ENCODE assay signal across 8 mouse cellular contexts in the genomic region with DNA sequence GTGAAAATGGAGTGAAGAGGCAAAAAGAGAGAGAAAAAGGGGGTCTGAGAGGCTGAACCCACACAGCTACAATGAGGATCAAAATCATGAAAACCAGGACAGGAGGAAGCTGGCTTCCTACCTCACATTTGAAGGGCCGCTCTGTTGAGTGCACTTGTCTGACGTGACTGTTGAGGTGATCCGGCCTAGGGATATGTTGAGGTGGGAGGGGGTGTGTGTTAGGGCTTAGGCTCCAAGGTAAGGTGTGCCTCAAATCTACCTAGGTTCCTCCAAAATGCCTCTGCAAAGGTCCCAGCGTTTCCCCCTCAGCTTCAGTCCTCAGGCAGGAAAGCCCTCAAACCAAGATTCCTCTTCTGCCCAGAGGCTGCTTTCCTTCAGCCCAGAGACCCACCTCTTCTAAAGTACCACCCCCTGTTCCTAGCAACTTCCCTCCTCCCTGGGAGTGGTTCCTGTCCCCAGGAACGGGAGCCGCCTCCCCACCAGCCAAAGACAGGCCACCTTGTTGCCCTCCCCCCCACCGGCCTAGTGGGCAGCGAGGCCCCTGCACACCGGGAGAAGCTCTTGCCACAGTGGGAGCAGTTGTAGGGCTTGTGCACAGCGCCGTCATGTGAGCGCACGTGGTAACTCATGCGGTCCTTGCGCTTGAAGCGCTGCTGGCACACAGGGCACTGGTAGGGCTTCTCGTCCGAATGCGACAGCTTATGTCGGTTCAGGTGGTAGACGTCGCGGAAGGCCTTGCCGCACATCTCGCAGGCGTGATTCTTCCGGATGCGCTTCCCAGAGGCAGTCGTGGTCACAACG. TPM values are rescaled to one million over a fixed set of nuclear protein-coding genes. Genes with fewer than 3 reads are reported as not detected.
DNase-seq lines count a peak whose midpoint lies in the region; ATAC-seq lines count a peak whose summit lies in the region.

No protein-coding gene starts in this region.

- WGBS in hindbrain, embryonic 13.5 days: under 1% methylated on average over 30 of the region's 30 CpGs

- peak; percentile 85 to 86 for DNase-seq in cerebellum, postnatal 36 days
- DNase-seq in frontal cortex, postnatal 25 days (ENCODE audit: low spot score in 2 of 2): peak; percentile 66 to 69
- peak; percentile 68 for DNase-seq in left cerebral cortex, adult 11 months (ENCODE audit: low spot score)
- DNase-seq in lung, postnatal 36 days: peak; percentile 89
- DNase-seq in retina, embryonic 14.5 days (ENCODE audit: low spot score): peak; percentile 77
- peak; percentile 59 for DNase-seq in urinary bladder, postnatal 25 days (ENCODE audit: low spot score)

- H3K27me3 ChIP-seq in hindbrain, embryonic 13.5 days: no peaks in the 10 kb centered on the region

- no peaks in the 10 kb centered on the region for H3K9me3 ChIP-seq in hindbrain, embryonic 13.5 days

- peak overlapping the region; percentile 100 for H3K27ac ChIP-seq in hindbrain, embryonic 13.5 days

- peaks cover 28% of the 10 kb centered on the region for H3K36me3 ChIP-seq in hindbrain, embryonic 13.5 days

- peak overlapping the region; percentile 100 for H3K9ac ChIP-seq in hindbrain, embryonic 13.5 days

- H3K4me3 ChIP-seq in hindbrain, embryonic 13.5 days: peak overlapping the region; percentile 96

- H3K4me1 ChIP-seq in hindbrain, embryonic 13.5 days (replicated peaks): peaks cover 66% of the 10 kb centered on the region

- peak overlapping the region; percentile 98 for H3K4me2 ChIP-seq in hindbrain, embryonic 13.5 days

- peak; percentile 19 for ATAC-seq in activated CD4-positive, CD25-positive, alpha-beta regulatory T cell, adult 4 months
- peak; percentile 46 for ATAC-seq in hindbrain, embryonic 13.5 days (ENCODE audit: low FRiP score)

RNA-seq across cellular contexts. Expression of gene Maz, which starts 1.9 kb away (rescaled TPM):
- 10 to 100 TPM; 19.0 to 19.1 TPM for polyA plus RNA-seq in activated CD4-positive, CD25-positive, alpha-beta regulatory T cell, adult 4 months (2017; shearing (Covaris generic))
- polyA plus RNA-seq in hindbrain, embryonic 13.5 days (2015; fragmentation: Nextera tagmentation; extraction: Ambion mirVana): 59.8 and 60.8 TPM in 2 replicates

RNA-seq across cellular contexts. Expression of gene Prrt2, which starts 3.9 kb away (rescaled TPM):
- 1 to 10 TPM in 1 of 2 experiments, not detected in 1; 2.1 TPM for polyA plus RNA-seq in activated CD4-positive, CD25-positive, alpha-beta regulatory T cell, adult 4 months (2017; shearing (Covaris generic))
- polyA plus RNA-seq in hindbrain, embryonic 13.5 days (2015; fragmentation: Nextera tagmentation; extraction: Ambion mirVana): 18.3 and 19.2 TPM in 2 replicates

RNA-seq across cellular contexts. Expression of gene Gm42742, which starts 4.1 kb away (rescaled TPM):
- polyA plus RNA-seq in activated CD4-positive, CD25-positive, alpha-beta regulatory T cell, adult 4 months (2017; shearing (Covaris generic)): 10 to 100 TPM; 26.4 to 31.8 TPM
- polyA plus RNA-seq in hindbrain, embryonic 13.5 days (2015; fragmentation: Nextera tagmentation; extraction: Ambion mirVana): 66.8 and 73.4 TPM in 2 replicates

RNA-seq across cellular contexts. Expression of gene Pagr1a, which starts 7.8 kb away (rescaled TPM):
- polyA plus RNA-seq in activated CD4-positive, CD25-positive, alpha-beta regulatory T cell, adult 4 months (2017; shearing (Covaris generic)): 10 to 100 TPM; 39.6 to 56.7 TPM
- 41.8 and 53.4 TPM in 2 replicates for polyA plus RNA-seq in hindbrain, embryonic 13.5 days (2015; fragmentation: Nextera tagmentation; extraction: Ambion mirVana)

RNA-seq across cellular contexts. Expression of gene Pagr1b, which starts 8.7 kb away (rescaled TPM):
- polyA plus RNA-seq in activated CD4-positive, CD25-positive, alpha-beta regulatory T cell, adult 4 months (2017; shearing (Covaris generic)): not detected
- polyA plus RNA-seq in hindbrain, embryonic 13.5 days (2015; fragmentation: Nextera tagmentation; extraction: Ambion mirVana): 0.45 and 1.1 TPM in 2 replicates

Comparison
In these comparisons a context has a peak if more than half of its experiments do, and no peak if none do; other contexts are left out.
1. Peak in every context shown above with its lines: DNase-seq, ATAC-seq, H3K4me3 ChIP-seq and H3K27ac ChIP-seq.